Mouse (Mus musculus) erythroid progenitor cell, adult 5-6 weeks (primary cell): ENCODE measurements around the gene Dnah2. TPM values are rescaled to one million over a fixed set of nuclear protein-coding genes. Genes with fewer than 3 reads are reported as not detected.
"Not testable (repeated sequence)": the region's sequence is repeated elsewhere in the genome, so short reads cannot be mapped to it uniquely, and the experiment has no call there.

Experiments
- ATAC-seq: replicated peaks from 2 replicates; pipeline ENCODE4 v1.8.0; 2016; ENCODE audit warnings: moderate number of reproducible peaks, mild to moderate bottlenecking, moderate TSS enrichment, inconsistent platforms; ENCODE audit not compliant: poor library complexity, low FRiP score, severe bottlenecking
- total RNA-seq, 2 experiments: library from RNA; stranded (forward) in 1 of 2; stranded (reverse) in 1 of 2; fragments of 150-400 nt in 1 of 2; fragments of 186-747, 209-891 nt in 1 of 2; gene quantifications; 2 replicates each; pipeline versions ENCODE4 v1.2.3 to v1.2.4; 2015 to 2017; ENCODE audit warnings: low replicate concordance in 2 of 2

The Dnah2 gene
- total RNA-seq, 2 experiments from 2014 or later, result not detected

DNA sequence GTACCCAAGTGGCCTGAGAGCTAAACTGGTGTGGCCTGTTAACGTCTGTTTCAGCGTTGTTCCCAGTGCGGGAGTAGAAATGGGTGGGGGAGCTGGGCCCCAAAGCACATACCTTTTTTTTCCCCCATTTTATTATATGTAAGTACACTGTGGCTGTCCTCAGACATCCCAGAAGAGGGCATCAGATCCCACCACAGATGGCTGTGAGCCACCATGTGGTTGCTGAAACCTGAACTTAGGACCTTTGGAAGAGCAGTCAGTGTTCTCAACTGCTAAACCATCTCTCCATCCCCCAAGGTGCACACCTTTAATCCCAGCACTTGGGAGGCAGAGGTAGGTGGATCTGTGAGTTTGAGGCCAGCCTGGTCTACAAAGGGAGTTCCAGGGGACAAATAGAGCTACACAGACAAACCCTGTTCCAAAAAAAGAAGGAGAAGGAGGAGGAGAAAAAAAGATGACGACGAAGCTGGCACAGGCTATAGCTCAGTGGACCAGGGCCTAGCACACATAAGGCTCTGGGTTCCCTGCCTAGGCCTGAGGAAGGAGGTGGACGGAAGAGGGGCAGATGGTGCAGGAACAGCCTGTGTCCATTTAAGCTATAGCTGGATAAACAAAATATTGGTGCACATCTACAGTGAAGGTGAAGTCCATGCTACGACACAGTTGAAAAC lies 16.3 kb downstream of the Dnah2 start:
- ATAC-seq, result no peak

DNA sequence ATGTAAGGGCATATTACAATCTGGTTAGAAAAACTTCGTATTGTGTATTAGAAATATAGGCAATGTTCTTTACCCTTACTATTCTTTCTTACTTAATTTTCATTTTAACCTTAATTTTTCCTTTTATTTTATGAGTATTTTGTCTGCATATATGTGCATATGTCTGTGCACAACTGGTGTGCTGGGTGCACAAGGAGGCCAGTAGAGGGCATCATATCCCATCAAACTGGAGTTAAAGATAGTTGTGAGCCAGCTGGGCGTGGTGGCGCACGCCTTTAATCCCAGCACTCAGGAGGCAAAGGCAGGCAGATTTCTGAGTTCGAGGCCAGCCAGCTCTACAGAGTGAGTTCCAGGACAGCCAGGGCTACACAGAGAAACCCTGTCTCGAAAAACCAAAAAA lies 18.2 kb downstream of the Dnah2 start:
- ATAC-seq, result not testable (repeated sequence)

GRCm38 (mm10) chr11:69530281-69530680 lies 18.6 kb downstream of the Dnah2 start:
- ATAC-seq, result not testable (repeated sequence)

- no peak for ATAC-seq
These were observed 20.9 kb downstream of the Dnah2 start for GRCm38 (mm10) chr11:69528031-69528390.

DNA sequence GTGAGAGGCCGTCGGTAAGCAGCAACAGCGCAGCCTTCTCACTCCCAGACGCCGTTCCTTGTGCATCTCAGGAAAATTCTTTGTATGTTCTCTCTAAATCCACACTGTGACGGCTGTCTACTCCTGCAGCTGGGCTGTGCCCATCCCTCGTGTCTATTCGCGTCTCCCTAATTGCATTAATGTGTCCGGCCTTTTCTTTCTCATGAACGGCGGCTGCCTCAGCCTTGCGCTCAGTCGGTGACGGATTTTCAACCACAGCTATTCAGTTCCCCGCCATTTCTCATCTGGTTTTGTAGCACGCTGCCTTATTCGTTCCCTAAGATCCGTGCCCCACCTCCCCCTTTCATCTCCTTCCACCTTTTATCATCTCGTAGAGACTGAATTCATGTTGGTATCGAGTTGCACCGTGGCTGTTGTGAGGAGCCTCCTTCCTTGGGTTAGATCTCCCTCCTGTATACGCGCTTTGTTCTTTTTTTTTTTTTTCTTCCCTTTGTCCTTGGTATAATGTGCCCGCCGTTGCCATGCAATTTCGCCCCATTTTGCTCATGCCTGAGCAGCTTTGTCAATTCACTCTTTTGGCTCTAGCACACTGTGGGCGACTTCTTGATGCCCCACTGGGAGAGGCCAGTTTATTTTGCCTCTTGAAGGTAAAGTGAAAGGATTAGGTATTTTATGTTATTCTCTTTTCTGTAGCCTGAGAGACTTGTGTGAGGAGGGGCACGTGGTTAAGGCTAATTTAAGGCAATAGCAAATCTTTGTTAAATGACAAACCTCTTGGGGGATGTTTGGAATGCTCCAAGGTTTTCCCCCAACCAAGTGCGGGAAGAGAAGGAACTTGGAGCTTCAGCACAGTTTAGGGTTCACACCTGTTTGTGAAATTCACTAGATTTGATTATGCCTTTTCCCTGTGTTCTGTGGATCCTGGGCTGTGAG lies 21.5 kb downstream of the Dnah2 start:
- no peak for ATAC-seq

DNA sequence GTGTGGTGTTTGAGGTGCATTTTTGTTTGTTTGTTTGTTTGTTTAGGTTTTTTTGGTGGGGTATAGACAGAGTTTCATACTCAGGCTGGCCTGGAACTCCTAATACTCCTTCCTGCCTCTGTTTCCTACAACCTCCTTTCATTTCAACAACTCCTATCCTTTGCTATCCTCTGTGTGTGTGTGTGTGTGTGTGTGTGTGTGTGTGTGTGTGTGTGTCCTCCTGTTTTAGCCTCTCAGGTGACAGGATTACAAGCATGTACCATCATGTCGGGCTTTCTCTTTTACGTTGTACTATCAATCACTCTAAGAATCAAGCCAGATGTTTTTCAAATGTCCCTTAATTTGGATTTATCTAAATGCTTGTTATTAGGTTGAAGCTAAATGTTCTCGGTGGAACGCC lies 22.3 kb downstream of the Dnah2 start:
- no peak for ATAC-seq

- no peak for ATAC-seq
These were observed 23.2 kb downstream of the Dnah2 start for GRCm38 (mm10) chr11:69525661-69526060.

GRCm38 (mm10) chr11:69523651-69524050 lies 25.3 kb downstream of the Dnah2 start:
- no peak for ATAC-seq

GRCm38 (mm10) chr11:69521526-69522149 lies 27.3 kb downstream of the Dnah2 start:
- ATAC-seq, result no peak

- no peak for ATAC-seq
These were observed 28.9 kb downstream of the Dnah2 start for GRCm38 (mm10) chr11:69519976-69520375.

GRCm38 (mm10) chr11:69516661-69517060 lies 32.2 kb downstream of the Dnah2 start:
- ATAC-seq, result no peak

DNA sequence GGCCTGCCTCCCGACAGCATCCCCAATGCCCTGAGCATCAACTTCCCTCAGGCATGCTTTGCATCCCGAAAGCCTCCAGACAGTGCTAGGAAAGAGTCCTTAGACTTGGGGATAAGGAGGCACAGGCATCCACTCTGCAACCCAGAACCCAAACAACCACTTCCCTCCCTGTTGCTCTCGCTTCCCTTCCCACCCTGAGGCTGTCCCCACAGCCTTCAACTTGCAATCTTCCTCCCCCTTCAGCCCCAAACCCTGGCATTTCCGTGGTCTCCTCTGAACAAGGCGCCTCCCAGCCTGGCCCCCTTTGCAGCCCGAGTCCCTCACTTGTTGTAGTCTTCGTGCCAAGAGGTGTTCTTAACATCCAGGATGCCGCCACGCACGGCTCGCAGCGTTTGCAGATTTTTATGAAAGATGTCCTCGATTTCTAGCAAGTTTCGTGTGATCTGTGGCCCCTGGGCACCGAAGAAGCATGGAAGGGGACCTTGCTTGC lies 32.7 kb downstream of the Dnah2 start:
- no peak for ATAC-seq

DNA sequence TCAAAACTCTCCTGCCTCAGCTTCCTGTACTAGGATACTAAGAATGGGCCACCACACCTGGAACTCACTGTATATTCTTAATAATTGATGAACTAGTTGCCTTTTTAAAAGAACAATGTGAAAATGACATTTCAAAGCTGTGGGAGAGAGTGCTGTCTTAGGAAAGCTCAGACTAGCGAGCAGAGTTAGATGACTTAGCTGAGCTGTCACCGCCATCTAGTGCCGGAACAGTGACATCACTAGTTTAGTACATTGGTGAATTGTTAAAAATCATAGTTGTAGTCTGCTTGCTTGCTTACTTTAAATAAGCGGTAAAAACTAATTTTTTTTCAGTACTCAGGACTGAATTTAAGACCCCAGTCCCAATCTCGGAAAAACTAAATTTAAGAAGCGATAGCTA lies 35.1 kb downstream of the Dnah2 start:
- ATAC-seq, result peak; percentile 65

- ATAC-seq, result peak; percentile 62
These were observed 38.0 kb downstream of the Dnah2 start for GRCm38 (mm10) chr11:69510796-69511496.

- no peak for ATAC-seq
These were observed 45.0 kb downstream of the Dnah2 start for GRCm38 (mm10) chr11:69503863-69504280.

DNA sequence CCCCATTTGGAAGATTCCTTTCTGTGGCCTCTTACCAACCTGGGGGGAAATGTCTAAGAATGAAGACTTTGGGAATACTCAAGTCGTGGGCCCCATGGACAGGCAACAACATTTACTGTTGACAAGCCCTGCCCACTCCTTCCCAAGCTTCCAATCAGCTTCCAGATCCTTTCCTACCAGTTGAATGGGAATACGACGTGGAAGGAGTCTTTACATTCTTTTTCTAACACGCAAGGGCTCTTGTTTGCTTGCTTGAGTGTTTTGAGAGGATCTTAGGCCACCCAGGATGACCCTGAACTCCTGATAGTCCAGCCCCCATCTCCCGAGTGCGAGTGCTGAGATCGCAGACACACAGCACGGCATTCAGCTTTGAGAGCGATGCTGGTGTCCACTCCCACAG lies 47.4 kb downstream of the Dnah2 start:
- no peak for ATAC-seq

DNA sequence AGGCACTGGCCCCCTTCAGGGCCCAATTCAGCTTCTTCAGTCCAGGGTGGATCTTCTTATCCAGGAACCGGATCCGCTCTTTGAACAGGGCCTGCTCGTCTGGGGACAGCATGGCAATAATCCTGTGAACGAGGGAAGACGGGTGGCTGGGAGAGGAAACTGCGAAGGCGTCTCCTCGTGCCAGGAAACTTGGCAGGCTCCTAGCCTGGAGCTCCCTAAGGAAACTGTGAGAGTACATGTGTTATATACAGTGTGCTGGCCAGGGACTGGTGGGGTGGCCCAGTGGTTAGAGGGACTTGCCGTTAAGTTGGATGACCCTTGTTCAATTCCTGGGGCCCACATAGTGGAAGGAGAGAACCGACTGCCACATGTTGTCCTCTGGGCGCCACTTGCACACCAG lies 49.8 kb downstream of the Dnah2 start:
- no peak for ATAC-seq

DNA sequence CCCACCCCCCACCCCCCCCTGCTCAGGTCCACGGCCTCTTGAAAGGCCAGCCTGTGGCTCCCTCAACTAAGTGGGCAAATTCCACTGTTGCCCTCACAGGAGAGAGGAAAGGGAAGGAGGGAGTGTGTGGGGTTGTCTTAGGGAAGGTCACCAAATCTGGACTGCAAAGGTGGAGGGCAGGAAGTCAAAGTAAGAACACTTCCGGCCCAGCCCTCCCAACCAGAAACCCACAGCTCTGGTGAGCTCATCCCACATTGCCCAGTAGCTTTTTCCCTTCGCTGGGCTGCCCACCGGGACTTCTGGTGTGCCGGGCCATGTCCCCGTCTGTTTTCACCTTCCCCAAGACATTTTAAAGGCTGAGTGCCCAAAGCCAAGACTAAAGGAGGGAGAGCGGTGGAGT lies 57.2 kb downstream of the Dnah2 start:
- no peak for ATAC-seq

DNA sequence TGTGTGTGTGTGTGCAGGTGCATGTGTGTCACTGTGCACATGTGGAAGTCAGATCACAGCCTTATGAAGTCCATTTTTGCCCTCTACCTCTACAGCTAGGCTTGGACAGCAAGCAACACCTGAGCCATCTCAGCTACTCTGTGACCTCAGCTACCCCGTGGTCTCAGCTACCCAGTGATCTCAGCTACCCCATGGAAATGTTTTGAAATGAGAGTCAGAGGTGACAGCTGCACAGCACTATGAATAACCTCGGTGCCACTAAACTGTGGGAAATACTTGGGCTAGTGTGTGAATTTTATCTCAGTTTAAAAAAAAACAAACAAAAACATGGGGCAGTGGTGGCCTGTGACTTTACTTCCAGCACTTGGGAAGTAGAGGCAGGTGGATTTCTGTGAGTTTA lies 58.0 kb downstream of the Dnah2 start:
- no peak for ATAC-seq

DNA sequence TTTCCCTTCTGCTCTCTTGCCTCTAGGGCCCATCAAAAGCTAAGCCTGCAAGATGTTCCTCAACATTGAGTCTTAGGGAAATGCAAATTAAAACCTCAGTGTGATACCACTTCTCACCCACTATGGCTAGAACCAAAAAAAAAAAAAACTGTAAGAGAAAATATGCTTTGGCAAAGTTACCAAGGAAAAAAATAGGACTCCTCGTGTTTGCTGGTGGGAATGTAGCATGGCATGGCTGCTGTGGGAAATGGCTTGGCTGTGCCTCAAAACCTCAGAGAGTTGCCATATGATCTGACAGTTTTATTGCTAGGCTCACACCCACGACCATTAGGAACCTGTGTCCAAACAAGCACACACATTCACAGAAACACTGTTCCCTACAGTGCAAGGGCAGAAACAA lies 61.4 kb downstream of the Dnah2 start:
- ATAC-seq, result no peak
